In the genomic region with DNA sequence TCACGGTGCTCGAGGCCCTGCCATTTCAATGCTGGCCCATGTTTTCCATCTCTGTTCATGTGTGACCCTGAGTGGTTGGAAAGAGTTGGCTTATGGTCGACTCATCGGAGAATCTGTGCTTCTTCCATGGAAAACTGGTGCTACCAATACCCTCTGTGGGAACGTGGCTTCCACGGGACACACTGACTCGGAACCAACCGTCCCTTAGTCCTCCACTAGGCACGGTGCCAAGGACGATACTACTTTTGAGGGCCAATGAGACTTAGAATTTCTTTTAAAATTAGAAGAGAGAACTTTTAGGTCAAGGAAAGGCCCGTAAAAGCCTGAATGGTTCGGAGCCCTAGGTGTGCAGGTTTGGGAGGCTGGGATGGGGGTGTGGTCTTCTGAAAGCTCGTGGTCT, we compare ENCODE assay signal across 21 mouse cellular contexts. TPM values are rescaled to one million over a fixed set of nuclear protein-coding genes. Genes with fewer than 3 reads are reported as not detected.
DNase-seq lines count a peak whose midpoint lies in the region; TF ChIP-seq lines count a peak whose summit lies in the region.
"Had no signal": no experiment of that assay in that cellular context is flagged by ENCODE, and none has a peak within 500 bp of the region (broad histone marks: within the 10 kb centered on the region; RNA-seq: fewer than 3 reads in every experiment).

No protein-coding gene starts in this region.

- H3K4me3 ChIP-seq in ES-E14 (ENCODE audit: insufficient read depth in 1 of 2, low read depth in 1 of 2, low read length in 2 of 2, poor library complexity in 1 of 2, severe bottlenecking in 1 of 2) = no peak overlapping the region
- H3K4me3 ChIP-seq in limb, embryonic 10.5 days = no peak overlapping the region
- H3K4me3 ChIP-seq: embryonic facial prominence, embryonic 10.5 days; embryonic facial prominence, embryonic 12.5 days; forebrain, embryonic 13.5 days; forebrain, embryonic 15.5 days had no signal

- H3K36me3 ChIP-seq in ES-E14 (ENCODE audit: control insufficient read depth, insufficient read depth, low read length, poor library complexity, severe bottlenecking) = peaks cover 7% of the 10 kb centered on the region
- no peaks in the 10 kb centered on the region for H3K36me3 ChIP-seq in limb, embryonic 10.5 days
- H3K36me3 ChIP-seq: embryonic facial prominence, embryonic 10.5 days; embryonic facial prominence, embryonic 12.5 days; forebrain, embryonic 15.5 days had no signal

- peak; percentile 45 to 64 for DNase-seq in adrenal gland, adult (ENCODE audit: inconsistent age in 2 of 2, low spot score in 1 of 2)
- no peak for DNase-seq in adrenal gland, adult 18-20 months (ENCODE audit: low spot score in 2 of 2)
- peak; percentile 41 for DNase-seq in adrenal gland, postnatal 10 days
- no peak for DNase-seq in adrenal gland, postnatal 4 days (ENCODE audit: low spot score in 2 of 2)
- no peak for DNase-seq in ES-E14 (ENCODE audit: low read depth, low spot score)
- peak; percentile 33 for DNase-seq in adrenal gland, postnatal 25 days
- no peak for DNase-seq in Muller cell, postnatal 12 days (ENCODE audit: inconsistent ontology term)
- no peak for DNase-seq in limb, embryonic 10.5 days (ENCODE audit: low spot score)
- DNase-seq: B cell, adult 2 months; cerebellum, adult 11 months; cerebellum, adult 18-20 months; cerebellum, adult 8-10 months; cerebellum, adult 9-11 months; cerebellum, postnatal 14 days; forebrain, postnatal 0 days had no signal

- H3K9ac ChIP-seq in ES-E14 (ENCODE audit: insufficient read depth, low read depth, low read length, poor library complexity, severe bottlenecking) = no peak overlapping the region
- H3K9ac ChIP-seq: embryonic facial prominence, embryonic 12.5 days; forebrain, embryonic 13.5 days; forebrain, embryonic 15.5 days; forebrain, postnatal 0 days had no signal

- 0 out of 2 replicates have a peak overlapping the region, but pooled peaks have one; percentile 20 for H3K27ac ChIP-seq in ES-E14 (ENCODE audit: insufficient read depth, low read depth, low read length, poor library complexity, severe bottlenecking)
- no peak overlapping the region for H3K27ac ChIP-seq in limb, embryonic 10.5 days
- H3K27ac ChIP-seq: embryonic facial prominence, embryonic 10.5 days; embryonic facial prominence, embryonic 12.5 days; forebrain, embryonic 13.5 days; forebrain, embryonic 15.5 days had no signal

- H3K4me1 ChIP-seq in ES-E14 (ENCODE audit: control insufficient read depth in 2 of 2, insufficient read depth in 2 of 2, low read length in 2 of 2, poor library complexity in 1 of 2) = peaks cover 0 to 9% of the 10 kb centered on the region in 2 experiments; a peak in 2 of 4 replicates
- H3K4me1 ChIP-seq in limb, embryonic 10.5 days = peaks cover 11% of the 10 kb centered on the region; the same call in 1 of the 2 replicates
- H3K4me1 ChIP-seq: embryonic facial prominence, embryonic 10.5 days; embryonic facial prominence, embryonic 12.5 days had no signal

- in situ Hi-C loops in ES-E14 (cut with MboI; ENCODE audit: low sequenced_read_pairs in 2 of 2, unreplicated experiment in 2 of 2) = loop anchor here in 1 of 2 experiments (10.0 kb wide), 1 partner anchor 349 kb away; no protein-coding TSS in a partner anchor

- H3K9me3 ChIP-seq in ES-E14 (ENCODE audit: control insufficient read depth, insufficient read depth, low read depth, low read length) = no peaks in the 10 kb centered on the region
- H3K9me3 ChIP-seq in limb, embryonic 10.5 days (replicated peaks) = no peaks in the 10 kb centered on the region
- H3K9me3 ChIP-seq: embryonic facial prominence, embryonic 10.5 days; embryonic facial prominence, embryonic 12.5 days; forebrain, embryonic 13.5 days; forebrain, embryonic 15.5 days had no signal

- no peaks in the 10 kb centered on the region for H3K27me3 ChIP-seq in limb, embryonic 10.5 days (ENCODE audit: low read depth, poor library complexity, severe bottlenecking)
- H3K27me3 ChIP-seq: CH12.LX; embryonic facial prominence, embryonic 12.5 days; forebrain, embryonic 13.5 days; forebrain, embryonic 15.5 days; Patski had no signal

- 92% methylated on average over 13 of the region's 13 CpGs for WGBS in limb, embryonic 10.5 days

TF ChIP-seq in ES-E14, 5 proteins besides CTCF, POLR2A, EP300 and RAD21:
- TF ChIP-seq ZC3H11A (IDR thresholded peaks at IDR 0.05; ENCODE audit: borderline replicate concordance, low read depth, low read length) (no peak), HCFC1 (IDR thresholded peaks at IDR 0.05; ENCODE audit: borderline replicate concordance, insufficient read depth, low read length) (no peak), MAFK (IDR thresholded peaks at IDR 0.05; ENCODE audit: insufficient read depth, low read depth, low read length) (no peak), CHD2 (IDR thresholded peaks at IDR 0.05; ENCODE audit: low read depth, low read length) (no peak), ZNF384 (IDR thresholded peaks at IDR 0.05; ENCODE audit: low read depth, low read length) (no peak)

RNA-seq across cellular contexts. Expression of gene Snx10, which starts 50.4 kb away (rescaled TPM):
- total RNA-seq in adrenal gland, adult 18-20 months (2021) = 10 to 100 TPM; 31.8 to 53.6 TPM
- total RNA-seq in adrenal gland, postnatal 10 days (2021) = 10 to 100 TPM; 36.5 to 47.0 TPM
- 10 to 100 TPM; 14.5 TPM for total RNA-seq in adrenal gland, postnatal 4 days (2021)
- total RNA-seq in ES-E14 (2012; rRNA removed) = 20.9 and 21.2 TPM in 2 replicates
- total RNA-seq in adrenal gland, postnatal 25 days (2021) = 23.7 and 26.6 TPM in 2 replicates
- polyA plus RNA-seq in limb, embryonic 10.5 days (2016; fragmentation: Nextera tagmentation; extraction: Ambion mirVana) = 14.6 and 16.0 TPM in 2 replicates

Comparison
In these comparisons a context has a peak if more than half of its experiments do, and no peak if none do; other contexts are left out.
1. DNase-seq: peak in adrenal gland, adult (2 of 2), adrenal gland, postnatal 10 days (single experiment) and adrenal gland, postnatal 25 days (single experiment); none in adrenal gland, adult 18-20 months (0 of 2), adrenal gland, postnatal 4 days (0 of 2), ES-E14 (single experiment), Muller cell, postnatal 12 days (single experiment) and limb, embryonic 10.5 days (single experiment).